Mouse (Mus musculus) CD4-positive, CD25-positive, alpha-beta regulatory T cell, adult 4 months (primary cell): ENCODE results near the gene Erc1. TPM values are rescaled to one million over a fixed set of nuclear protein-coding genes. Genes with fewer than 3 reads are reported as not detected.

Experiments
- ATAC-seq: one replicate; pipeline ENCODE4 v1.8.0; 2017
- polyA plus RNA-seq, 2 experiments: library from polyadenylated mRNA; unstranded; fragments of 100-300 nt; shearing (Covaris generic); gene quantifications; one replicate each; pipeline ENCODE4 v1.2.1; 2017

Erc1 gene
- polyA plus RNA-seq, 2 experiments from 2014 or later = 6.7 to 7.0 TPM

DNA sequence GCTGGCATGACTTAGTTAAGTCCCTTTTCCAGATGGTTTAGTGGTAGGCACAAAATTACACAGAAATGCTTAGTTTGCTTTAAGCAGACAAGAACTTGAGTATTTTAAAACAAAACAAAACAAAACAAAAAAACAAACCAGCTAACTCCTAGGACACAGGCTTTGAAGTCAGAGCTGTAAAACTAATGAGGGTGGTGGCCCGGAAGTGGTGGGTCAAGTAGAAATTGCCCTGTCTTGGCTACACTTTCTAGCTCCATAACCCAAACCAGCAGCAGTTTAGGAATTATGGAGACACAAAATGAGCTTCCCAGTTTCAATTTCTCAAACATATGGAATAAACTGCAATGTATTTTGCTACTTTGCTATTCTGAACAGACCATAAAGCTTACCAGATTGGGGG is 263.9 kb downstream of the Erc1 start:
- no peak for ATAC-seq

DNA sequence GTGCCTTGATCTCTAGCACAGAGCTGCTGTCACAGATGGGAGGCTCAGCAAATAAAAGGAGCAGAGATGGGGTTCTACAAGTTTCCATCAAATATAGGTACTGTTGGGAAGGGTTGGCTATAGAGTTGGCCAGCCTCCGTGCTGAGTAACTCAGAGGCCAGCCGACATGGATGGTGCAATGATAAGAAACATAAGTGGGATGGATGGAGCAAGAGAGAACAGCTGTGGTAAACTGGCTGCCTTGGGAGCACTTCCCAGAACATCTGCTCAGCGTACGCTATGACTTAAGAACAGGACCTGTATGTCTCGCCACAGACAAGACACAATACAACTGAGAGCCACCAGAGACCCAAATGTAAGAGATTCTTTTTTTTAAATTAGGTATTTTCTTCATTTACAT is 264.8 kb downstream of the Erc1 start:
- no peak for ATAC-seq

DNA sequence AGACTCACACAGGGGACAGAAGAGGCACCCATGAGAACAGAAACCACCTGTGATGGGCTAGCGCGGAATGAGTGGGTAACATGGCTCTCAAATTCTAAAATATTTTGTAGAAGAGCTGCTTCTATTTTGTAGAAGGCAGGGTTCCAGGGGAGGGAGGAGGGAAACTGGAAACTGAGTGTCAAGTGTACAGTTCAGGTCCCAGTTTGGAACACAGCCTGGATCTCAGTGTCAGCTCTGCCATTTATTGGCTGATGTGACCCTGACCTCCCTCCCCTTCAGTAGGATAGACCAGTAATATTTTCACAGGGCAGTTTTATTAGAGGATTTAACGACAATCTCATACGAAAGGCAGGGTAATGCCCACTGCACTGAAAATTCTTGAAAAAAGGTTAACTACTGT is 271.3 kb downstream of the Erc1 start:
- no peak for ATAC-seq

DNA sequence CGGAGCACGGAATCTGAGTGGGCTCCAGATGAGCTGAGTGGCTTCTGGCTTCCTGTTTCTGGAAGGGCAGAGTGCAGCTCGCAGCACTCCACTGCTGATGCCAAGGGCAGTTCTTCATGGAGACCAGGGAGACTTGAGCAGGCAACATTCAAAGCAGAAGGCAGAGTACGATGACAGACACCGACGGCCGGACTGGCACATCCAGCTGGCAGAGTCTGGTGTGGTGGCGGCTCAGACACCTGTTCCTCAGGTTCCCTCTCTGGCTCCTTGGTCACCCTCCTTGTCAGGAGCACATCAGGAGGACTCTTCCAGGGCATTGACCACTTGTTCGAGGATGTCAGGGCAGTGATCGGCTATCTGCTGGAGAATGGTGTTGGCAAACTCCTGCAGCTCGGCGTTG is 272.6 kb downstream of the Erc1 start:
- ATAC-seq = no peak

DNA sequence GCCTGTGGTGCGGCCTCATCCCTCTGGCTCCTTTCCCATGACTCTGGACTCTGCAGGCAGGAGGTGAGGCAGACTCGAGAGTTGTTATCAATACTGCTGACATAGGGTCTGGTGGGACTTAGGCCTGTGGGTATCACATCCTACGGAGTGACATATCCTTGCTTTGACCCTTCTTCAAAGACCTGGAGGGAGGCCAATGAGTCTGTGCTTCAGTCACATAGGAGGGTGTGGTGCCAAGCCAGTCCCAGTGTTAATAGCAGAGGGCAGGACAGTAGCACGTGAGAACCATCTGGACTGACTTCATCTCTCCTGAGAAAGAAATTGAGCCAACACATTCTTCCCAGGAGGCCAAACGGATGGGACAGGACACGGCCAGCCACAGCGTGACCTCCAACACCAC is 275.7 kb downstream of the Erc1 start:
- no peak for ATAC-seq

DNA sequence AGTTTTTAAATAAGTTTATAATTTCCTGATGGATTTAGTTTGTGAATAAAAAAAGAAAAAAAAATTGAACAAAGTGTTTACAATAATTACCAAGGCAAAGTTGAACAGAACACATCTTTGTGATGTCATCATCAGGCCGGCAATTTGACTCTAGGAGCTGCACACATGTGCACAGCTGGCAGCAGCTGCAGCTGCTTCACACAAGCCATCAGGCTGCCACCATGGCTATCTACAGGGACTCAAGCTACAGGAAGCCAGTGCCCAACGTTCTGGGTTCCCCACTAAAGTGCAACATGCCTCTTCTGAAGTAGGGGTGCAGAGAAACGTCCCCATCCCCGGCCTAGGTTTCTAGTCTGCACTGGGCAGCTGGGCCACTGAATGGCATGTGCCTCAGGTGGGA is 277.2 kb downstream of the Erc1 start:
- ATAC-seq = no peak

DNA sequence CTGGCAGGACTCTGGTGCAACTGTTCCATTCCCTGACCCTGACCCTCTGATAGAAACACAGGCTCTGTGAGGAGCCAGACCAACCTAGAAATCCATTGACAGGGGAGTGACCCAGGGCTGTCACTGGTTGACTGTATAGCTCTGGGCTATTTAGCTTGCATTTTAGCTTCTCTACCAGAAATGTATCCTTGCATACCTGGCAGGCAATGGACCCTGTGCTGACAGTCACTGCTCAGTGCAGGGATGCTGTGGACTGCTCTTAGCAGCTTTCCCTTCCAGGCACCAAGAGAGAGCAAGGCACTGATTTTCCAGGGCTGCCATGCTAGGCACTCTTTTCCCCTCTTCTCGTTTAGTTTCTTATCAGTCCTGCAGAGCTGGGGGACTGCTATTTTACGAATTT is 279.6 kb downstream of the Erc1 start:
- no peak for ATAC-seq

DNA sequence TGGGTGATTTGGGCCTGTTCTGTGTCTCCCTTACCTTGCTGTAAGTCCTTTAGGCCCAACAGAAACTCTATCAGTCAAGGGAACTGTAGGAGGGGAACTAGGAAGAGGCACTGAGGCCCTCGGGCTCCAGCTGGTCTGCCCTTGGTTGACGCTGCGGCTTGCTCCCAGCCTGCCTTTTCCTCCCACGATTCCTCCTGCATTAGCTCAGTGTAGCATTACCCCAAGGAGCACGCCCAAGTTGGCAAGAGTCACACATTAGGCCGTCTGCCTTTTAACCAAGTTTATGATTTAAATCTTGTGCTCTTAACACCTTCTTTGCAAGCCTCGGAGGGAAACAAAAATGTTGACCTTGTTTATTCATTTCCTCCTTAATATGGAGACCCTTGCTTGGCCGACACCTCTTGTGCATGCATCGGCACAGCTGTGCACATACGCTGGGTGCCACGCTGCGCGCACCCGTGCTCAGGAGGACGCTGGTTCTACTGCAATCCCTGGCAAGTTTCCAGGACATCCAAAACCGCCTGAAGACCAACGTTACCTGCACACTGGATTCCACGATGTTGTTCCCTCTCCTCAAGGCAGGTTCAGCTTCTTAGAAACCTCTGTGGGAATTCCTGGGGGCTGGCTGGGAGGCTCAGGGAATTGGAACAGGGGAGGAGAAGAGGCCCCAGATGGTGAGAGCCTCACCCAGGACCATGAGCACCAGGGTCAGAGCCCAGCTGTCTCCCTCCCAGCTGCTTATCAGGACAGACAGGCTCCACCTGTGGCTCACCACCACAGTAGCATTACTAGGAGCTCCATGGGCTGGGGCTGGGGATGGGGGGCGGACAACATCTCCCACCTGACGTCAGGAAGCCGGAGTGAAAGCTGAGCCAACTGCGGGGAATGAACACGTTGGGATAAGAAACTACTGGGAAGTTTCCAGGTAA is 282.3 kb downstream of the Erc1 start:
- no peak for ATAC-seq

DNA sequence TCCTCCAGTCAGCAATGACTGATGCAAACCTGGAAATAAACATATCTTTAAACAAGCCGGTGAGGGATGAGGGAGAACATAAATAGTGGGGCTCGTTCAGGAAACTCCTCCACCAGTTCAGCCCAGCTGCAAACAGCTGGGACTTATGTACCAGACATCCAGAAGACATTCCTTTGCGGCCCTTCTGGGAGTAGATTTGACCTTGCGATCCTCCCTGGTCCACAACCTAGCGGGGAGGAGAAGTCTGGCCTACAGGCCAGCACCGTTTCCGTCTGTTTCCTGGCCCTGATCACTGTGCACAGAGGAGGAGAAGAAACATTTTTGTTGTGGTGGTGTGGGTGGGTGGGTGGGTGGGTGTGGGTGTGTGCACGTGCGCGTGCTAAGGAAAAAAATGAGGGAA is 285.4 kb downstream of the Erc1 start:
- no peak for ATAC-seq

DNA sequence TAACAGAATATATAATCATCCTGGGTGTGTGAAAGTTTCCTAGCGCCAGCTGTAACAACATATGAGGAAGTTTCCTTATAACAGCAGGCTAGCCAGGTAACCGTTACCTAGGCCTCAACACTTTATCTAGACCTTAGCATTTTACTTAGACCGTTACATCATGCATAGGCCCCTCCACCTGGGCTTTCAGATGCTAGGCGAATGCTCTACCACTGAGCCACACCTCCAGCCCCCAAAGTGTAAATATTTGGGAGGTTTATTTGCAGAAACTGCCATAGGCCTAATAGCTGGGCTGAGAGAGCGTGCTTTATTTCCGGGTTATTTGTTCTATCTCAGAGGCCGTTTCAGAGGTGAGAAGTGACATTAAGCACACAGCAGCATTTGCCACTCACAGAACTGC is 289.1 kb downstream of the Erc1 start:
- ATAC-seq = no peak

DNA sequence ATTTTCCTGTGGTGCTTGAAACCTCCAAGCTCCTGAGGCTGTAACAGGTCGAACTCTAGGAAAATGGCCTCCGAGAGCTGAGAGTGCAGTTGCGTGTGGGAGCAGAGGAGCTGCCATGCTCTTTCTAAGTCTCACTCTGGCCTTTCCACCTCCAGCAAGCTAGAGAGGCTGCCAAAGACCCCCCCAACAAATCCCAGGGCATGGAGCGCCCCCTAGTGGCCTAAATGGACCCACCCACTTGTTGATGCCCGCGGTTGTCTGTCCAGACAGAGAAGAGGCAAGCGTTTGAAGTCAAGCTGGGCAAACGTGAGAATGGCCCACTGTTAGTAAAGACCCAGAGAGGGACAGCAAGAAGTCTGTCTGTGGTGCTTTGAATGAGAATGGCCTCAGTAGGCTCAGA is 293.5 kb downstream of the Erc1 start:
- ATAC-seq = no peak

DNA sequence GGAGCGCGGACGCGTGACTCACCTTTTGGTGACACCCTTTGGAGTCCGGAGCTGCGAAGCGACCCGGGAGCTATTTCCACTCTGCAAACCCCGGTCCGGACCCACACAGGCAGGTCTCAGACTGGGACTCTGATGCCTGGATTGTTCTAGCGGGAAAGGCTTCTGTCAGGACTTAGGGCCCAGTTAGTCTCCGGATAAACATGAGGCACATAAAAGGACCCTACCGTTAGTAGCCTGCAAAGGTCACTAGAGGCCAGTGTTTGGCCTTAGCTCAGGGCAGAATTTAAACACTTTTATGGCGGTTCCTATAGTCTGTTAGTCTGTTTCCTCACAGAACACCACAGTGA is 303.5 kb downstream of the Erc1 start:
- no peak for ATAC-seq

DNA sequence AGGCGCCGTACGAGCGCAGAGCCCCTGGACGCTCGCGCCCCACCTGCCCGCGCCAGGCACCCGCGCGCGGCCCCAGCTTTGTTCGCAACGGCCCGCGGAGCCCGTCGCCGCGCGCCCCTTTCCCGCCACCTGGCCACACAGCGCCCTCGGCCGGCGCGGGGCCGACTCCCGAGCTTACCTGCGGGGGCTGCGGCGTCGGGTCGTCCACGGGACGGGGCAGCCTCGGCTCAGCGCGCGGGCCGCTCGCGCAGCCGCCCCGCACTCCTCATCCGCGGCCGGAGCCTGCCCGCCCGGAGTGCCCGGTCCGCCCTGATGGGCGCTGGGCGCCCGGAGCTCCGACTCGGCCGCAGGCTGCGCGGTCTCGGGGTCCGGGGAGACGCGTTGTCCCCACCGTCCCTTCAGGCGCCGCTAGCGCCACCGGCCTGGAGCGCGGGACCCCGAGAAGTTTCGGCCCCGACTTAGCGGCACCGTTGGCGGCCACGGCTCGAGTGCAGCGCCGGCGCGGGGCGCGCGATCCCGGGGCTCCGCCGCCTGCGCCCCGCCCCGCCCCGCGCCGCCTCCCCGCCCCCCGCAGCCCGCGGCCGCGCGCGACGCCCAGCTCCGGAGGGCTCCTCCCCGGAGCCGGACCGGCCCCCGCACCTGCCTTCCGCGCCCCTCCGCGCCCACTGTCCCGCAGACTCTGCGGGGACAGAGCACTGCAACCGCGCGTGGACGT is 304.0 kb downstream of the Erc1 start, which contains the start of gene Wnt5b:
Gene Wnt5b, minus strand, starts transcription at position 545 of the 715 bp plus-strand sequence.
- ATAC-seq = no peak

DNA sequence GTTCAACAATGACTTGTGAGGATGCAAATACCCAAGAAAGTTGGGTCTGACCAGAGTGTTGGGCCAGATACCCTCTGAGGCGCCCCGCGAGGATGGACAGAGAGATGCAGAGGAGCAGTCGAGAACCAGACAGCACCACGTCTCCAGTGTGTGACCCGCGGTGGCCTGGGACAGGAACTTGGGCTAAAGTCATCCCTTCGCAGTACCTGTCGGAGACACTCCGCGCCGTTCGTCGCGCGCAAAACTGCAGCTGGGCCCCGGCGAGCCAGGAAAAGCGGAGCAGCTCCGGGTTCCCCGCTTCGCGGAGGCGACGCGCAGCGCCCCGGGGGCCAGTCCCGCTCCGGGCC is 304.5 kb downstream of the Erc1 start:
- no peak for ATAC-seq

DNA sequence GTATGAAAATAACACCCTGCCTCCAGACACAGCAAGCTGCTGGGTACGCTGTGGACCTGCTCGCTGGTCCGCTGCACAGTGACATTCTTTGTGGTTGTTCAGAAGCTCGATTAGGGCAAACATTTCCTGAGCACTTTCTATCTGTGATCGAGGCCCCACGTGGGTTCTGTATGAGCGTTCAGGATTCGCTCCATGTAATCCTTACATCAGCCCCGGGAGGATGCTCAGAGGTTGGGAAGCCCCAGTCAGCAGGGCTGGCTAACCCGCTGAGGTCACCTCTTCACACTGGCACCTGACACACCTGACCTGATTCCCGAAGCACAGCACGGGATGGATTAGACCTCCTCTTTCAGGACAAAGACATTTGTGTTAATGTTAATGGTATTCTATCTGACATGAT is 312.1 kb downstream of the Erc1 start:
- ATAC-seq = no peak

DNA sequence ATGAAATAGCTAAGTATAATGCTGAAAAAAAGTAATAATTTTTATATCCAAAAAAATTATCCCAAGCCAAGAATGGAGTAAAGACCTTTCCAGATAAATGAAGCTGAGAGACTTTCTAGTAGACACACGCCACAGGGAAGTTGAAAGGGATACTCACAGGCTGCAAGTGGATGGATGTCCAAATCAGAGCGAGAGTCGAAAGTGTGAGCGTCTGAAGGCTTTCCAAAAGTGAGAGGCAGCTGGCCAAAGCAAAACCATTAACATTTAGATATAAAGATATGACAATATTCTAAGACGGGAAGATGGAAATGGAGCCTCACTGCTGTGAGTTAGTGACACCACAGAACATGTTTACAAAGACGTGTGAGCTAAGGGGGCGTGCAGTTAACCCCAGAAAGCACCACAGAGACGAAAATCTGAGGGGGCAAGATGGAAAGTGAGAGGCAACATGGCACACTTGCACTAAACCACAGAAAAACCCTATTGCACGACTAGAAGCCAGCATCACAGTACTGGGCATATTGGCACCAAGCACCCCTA is 314.7 kb downstream of the Erc1 start:
- ATAC-seq = no peak

DNA sequence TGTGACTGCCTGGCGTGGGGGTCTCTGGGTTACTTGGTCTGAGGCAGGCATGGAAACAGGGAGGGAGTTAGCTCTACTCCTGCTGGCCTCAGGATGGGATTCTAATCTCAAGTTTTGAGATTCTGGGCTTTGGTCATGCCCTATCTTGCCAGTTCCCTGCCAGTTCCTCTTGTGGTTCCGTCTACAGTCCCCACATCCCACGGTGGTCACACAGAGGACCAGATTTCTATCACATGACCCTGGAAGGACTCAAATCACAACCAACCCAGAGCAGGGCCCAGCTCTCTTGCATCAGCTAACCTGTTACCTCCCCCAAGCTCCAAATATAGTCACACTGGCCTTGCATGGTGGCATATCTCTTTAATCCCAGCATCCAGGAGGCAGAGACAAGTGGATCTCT is 318.3 kb downstream of the Erc1 start:
- ATAC-seq = no peak

DNA sequence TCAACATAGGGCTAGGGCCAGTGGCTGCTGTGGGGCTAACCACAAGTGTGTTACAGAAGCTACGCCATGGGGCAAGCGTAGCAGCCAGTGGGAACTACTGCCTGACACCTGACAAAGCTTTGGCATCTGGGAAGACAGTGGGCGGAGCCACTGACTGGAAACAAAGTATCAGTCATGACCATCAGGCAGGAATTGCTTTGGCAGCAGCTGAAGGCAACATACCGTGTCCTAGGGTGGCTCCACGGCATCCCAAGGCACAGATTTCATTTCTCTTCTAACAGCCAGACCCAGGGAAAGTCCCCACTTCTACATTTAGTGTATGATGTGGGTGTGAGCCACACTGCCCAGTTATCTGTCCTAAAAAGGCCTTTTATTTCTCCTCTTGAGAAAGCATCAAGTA is 321.5 kb downstream of the Erc1 start:
- no peak for ATAC-seq

DNA sequence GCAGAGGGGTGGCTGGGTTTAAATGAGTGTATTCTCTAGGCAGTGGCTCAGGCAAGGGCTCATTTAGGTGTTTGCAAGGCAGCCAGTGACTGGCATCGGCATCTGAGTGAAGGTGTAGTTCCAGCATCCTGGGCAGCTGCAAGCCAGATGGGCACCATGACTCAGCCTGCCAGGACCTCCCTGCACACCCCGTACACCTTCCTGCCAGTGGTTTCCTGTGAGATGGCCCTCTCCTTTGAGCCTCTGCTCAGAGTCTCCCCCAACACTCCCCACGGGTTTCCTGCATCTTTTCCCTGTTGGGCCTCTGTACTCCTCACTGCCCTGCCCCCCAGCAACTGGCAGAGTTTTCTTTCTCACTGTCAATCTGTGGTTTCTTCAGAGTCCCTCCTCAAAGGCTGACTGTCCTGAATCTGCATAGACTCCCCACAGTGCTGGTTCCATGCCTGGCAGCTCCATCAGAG is 326.0 kb downstream of the Erc1 start:
- ATAC-seq = peak; percentile 77

DNA sequence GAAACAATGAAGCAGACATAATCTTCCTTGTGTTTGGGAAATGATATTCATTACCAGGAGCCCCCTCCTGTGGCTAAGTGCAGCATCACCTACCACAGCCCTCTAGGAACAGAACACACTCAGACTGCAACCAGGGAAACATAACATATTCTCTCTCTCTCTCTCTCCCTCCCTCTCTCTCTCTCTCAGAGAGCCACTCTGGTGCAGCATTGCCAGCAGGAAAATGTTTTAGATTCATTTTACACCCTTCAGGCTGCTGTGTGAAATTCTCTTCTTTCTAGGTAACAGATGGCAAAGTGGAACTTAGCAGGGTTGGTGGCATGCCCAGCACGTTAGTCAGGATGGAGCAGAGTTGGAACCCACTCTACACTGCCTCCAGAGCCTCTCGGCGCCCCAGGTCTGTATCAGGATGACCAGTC is 326.5 kb downstream of the Erc1 start:
- ATAC-seq = no peak
